Mouse (Mus musculus) 3134 (cell line): Measurements from ENCODE around the gene Cbx8.

ENCODE experiments used
- DNase-seq: peaks from one replicate; pipeline ENCODE4 v3.0.0-alpha.2; 2011; ENCODE audit warnings: low spot score; ENCODE audit not compliant: insufficient read length; ENCODE audit errors: extremely low read depth

The Cbx8 gene

GRCm38 (mm10) chr11:119035686-119036165, 5.0 kb downstream of the Cbx8 start:
- DNase-seq = no peak

GRCm38 (mm10) chr11:119035094-119035685, 5.6 kb downstream of the Cbx8 start:
- DNase-seq = no peak

- no peak for DNase-seq
These were observed 6.1 kb downstream of the Cbx8 start for GRCm38 (mm10) chr11:119034635-119035034.

GRCm38 (mm10) chr11:119033874-119034558, 6.8 kb downstream of the Cbx8 start:
- DNase-seq = peak; percentile 69

- DNase-seq = peak; percentile 55
These were observed 14.6 kb downstream of the Cbx8 start for GRCm38 (mm10) chr11:119026203-119026602.

- no peak for DNase-seq
These were observed 16.5 kb downstream of the Cbx8 start for GRCm38 (mm10) chr11:119024260-119024659.

- no peak for DNase-seq
These were observed 17.2 kb downstream of the Cbx8 start for GRCm38 (mm10) chr11:119023616-119023980.

GRCm38 (mm10) chr11:119022895-119023615, 17.7 kb downstream of the Cbx8 start, which contains the start of gene Cbx2:
Gene Cbx2 (plus strand): TSS chr11:119022962.
- peak; percentile 84 for DNase-seq

GRCm38 (mm10) chr11:119022068-119022894, 18.5 kb downstream of the Cbx8 start:
- DNase-seq = no peak

- DNase-seq = peak; percentile 53
These were observed 19.6 kb downstream of the Cbx8 start for GRCm38 (mm10) chr11:119021180-119021579.

- no peak for DNase-seq
These were observed 23.3 kb downstream of the Cbx8 start for GRCm38 (mm10) chr11:119017506-119017905.

GRCm38 (mm10) chr11:119014455-119014854, 26.3 kb downstream of the Cbx8 start:
- DNase-seq = no peak

- no peak for DNase-seq
These were observed 33.0 kb downstream of the Cbx8 start for GRCm38 (mm10) chr11:119007461-119008456.

- no peak for DNase-seq
These were observed 34.3 kb downstream of the Cbx8 start for GRCm38 (mm10) chr11:119006462-119006861.

GRCm38 (mm10) chr11:119005547-119006275, 35.1 kb downstream of the Cbx8 start:
- no peak for DNase-seq

GRCm38 (mm10) chr11:119001493-119002128, 39.2 kb downstream of the Cbx8 start:
- no peak for DNase-seq

GRCm38 (mm10) chr11:119000877-119001276, 39.9 kb downstream of the Cbx8 start:
- DNase-seq = no peak

- DNase-seq = no peak
These were observed 41.4 kb downstream of the Cbx8 start for GRCm38 (mm10) chr11:118999361-118999804.
